Mouse (Mus musculus) ES-Bruce4 (cell line): ENCODE measurements around the gene Pcx.

Source experiments
- CTCF ChIP-seq: IDR thresholded peaks from one replicate; pipeline ENCODE4 v1.8.1; 2011; ENCODE audit warnings: low read depth, low read length
- POLR2A ChIP-seq: IDR thresholded peaks from one replicate; pipeline ENCODE4 v1.8.1; 2011; ENCODE audit warnings: low read length; ENCODE audit not compliant: insufficient read depth

DNA sequence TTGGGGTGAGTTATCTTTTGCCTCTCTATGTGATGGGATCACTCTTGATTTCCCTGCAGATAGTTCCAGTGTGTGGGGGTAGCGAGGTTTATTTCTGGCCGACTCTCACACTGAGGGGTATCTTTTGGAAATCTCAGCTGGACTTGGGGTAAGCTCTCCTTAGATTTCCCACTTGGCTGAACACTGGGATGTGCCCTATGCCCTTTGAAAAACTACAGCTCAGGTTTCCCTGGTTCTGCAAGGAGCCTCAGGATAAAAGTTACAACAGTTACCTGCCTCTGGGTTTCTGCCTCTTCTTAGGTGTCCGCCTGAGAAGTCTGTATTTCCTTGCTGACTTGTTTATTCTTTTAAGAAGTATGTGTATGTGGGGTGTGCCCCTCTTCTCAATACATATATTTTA, 30.7 kb downstream of the Pcx start:
- TF ChIP-seq CTCF = no peak
- TF ChIP-seq POLR2A = no peak
